ENCODE assay signal across 8 mouse cellular contexts in the genomic region with DNA sequence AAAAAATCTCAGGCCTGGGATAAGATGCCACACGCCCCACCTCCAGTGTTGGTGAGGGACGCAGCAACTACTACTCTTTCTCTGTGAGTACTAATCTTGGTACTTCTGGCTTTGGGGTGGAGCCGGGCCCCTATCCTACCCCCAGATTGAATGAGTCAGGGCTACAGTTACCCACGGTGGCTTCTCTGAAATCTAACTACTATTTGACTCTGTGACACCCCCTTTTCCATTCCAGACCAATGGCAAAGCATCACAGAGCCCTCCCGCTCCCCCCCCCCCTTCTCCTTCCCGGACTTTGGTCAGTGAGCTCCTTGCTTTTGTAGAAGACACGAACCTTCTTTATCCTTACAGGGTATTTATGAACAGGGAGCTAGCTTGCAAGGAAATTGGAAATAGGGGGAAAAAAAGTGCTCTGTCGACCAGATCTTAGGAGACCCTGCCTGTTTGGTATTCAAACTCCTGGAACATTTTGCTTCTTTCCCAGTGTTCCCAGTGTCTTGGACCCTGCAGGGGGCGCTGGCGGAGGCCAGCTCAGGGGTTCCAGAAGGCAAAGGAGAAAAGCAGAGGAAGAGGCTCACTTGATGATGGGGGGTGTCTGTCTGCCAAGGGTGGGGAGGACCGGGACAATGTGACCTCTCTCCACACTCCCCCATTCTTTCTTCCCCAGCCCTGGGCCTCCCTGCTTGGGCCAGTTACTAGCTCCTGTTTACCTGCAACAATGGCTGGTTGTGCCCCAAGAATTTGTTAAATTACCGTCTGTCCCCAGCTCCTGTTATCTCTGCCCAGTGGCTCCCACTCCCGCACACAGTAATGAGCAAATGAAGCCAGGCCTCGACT. TPM values are rescaled to one million over a fixed set of nuclear protein-coding genes. Genes with fewer than 3 reads are reported as not detected.
DNase-seq lines count a peak whose midpoint lies in the region; ATAC-seq lines count a peak whose summit lies in the region.

No protein-coding gene starts in this region.

- H3K4me3 ChIP-seq in heart, embryonic 14.5 days (ENCODE audit: control insufficient read depth in 1 of 2, insufficient read depth in 1 of 2, low read depth in 1 of 2, low read length in 2 of 2): peak overlapping the region; percentile 82 to 83
- H3K4me3 ChIP-seq in forebrain, embryonic 11.5 days (ENCODE audit: low read depth, low read length): peak overlapping the region; percentile 100
- H3K4me3 ChIP-seq in liver, embryonic 12.5 days: peak overlapping the region; percentile 57; the same call in 1 of the 2 replicates
- peak overlapping the region; percentile 90 for H3K4me3 ChIP-seq in stomach, embryonic 15.5 days (replicated peaks)

- H3K4me1 ChIP-seq in heart, embryonic 14.5 days (ENCODE audit: control insufficient read depth in 2 of 2, insufficient read depth in 2 of 2, low read length in 2 of 2): peaks cover 20 to 23% of the 10 kb centered on the region in 2 experiments
- peaks cover 49% of the 10 kb centered on the region for H3K4me1 ChIP-seq in forebrain, embryonic 11.5 days (replicated peaks; ENCODE audit: control insufficient read depth, insufficient read depth, low read length)
- H3K4me1 ChIP-seq in liver, embryonic 12.5 days: peaks cover 8% of the 10 kb centered on the region; the same call in 1 of the 2 replicates
- H3K4me1 ChIP-seq in stomach, embryonic 15.5 days: peaks cover 37% of the 10 kb centered on the region

- no peaks in the 10 kb centered on the region for H3K36me3 ChIP-seq in heart, embryonic 14.5 days (ENCODE audit: control insufficient read depth, insufficient read depth, low read length)
- H3K36me3 ChIP-seq in forebrain, embryonic 11.5 days (ENCODE audit: control insufficient read depth, insufficient read depth, low read length): peaks cover 7% of the 10 kb centered on the region; the same call in 1 of the 2 replicates
- H3K36me3 ChIP-seq in liver, embryonic 12.5 days: no peaks in the 10 kb centered on the region
- H3K36me3 ChIP-seq in stomach, embryonic 15.5 days: no peaks in the 10 kb centered on the region

- 27% methylated on average over 14 of the region's 14 CpGs for WGBS in heart, embryonic 14.5 days
- WGBS in forebrain, embryonic 11.5 days: under 1% methylated on average over 14 of the region's 14 CpGs
- 4% methylated on average over 14 of the region's 14 CpGs for WGBS in liver, embryonic 12.5 days (ENCODE audit: insufficient replicate concordance)
- 13% methylated on average over 14 of the region's 14 CpGs for WGBS in stomach, embryonic 15.5 days

- H3K27ac ChIP-seq in heart, embryonic 14.5 days (replicated peaks in 1 of 2; ENCODE audit: control insufficient read depth in 1 of 2, insufficient read depth in 1 of 2, low read depth in 2 of 2, low read length in 2 of 2): no peak overlapping the region
- peak overlapping the region; percentile 100 for H3K27ac ChIP-seq in forebrain, embryonic 11.5 days (ENCODE audit: low read depth, low read length)
- no peak overlapping the region for H3K27ac ChIP-seq in liver, embryonic 12.5 days
- H3K27ac ChIP-seq in stomach, embryonic 15.5 days: peak overlapping the region; percentile 59; the same call in 1 of the 2 replicates

- ATAC-seq in heart, embryonic 14.5 days (ENCODE audit: insufficient number of reproducible peaks, insufficient read depth, low FRiP score, low read depth): no peak
- no peak for ATAC-seq in forebrain, embryonic 11.5 days (replicated peaks; ENCODE audit: low FRiP score)
- no peak for ATAC-seq in liver, embryonic 12.5 days
- ATAC-seq in stomach, embryonic 15.5 days (ENCODE audit: insufficient read depth, low FRiP score, low read depth): no peak

- peak overlapping the region; percentile 89 for H3K9ac ChIP-seq in heart, embryonic 14.5 days (ENCODE audit: low read length)
- H3K9ac ChIP-seq in forebrain, embryonic 11.5 days (ENCODE audit: low read length): peak overlapping the region; percentile 100
- no peak overlapping the region for H3K9ac ChIP-seq in liver, embryonic 12.5 days
- no peak overlapping the region; the same call in 1 of the 2 replicates for H3K9ac ChIP-seq in stomach, embryonic 15.5 days

- peaks cover 23% of the 10 kb centered on the region for H3K27me3 ChIP-seq in heart, embryonic 14.5 days (ENCODE audit: control insufficient read depth, insufficient read depth, low read length)
- H3K27me3 ChIP-seq in forebrain, embryonic 11.5 days (ENCODE audit: control insufficient read depth, insufficient read depth, low read length): no peaks in the 10 kb centered on the region
- peaks cover 100% of the 10 kb centered on the region for H3K27me3 ChIP-seq in liver, embryonic 12.5 days (replicated peaks)
- H3K27me3 ChIP-seq in stomach, embryonic 15.5 days (replicated peaks): no peaks in the 10 kb centered on the region; the same call in 1 of the 2 replicates

- H3K4me2 ChIP-seq in heart, embryonic 14.5 days (ENCODE audit: low read length): peak overlapping the region; percentile 98
- peak overlapping the region; percentile 89 for H3K4me2 ChIP-seq in forebrain, embryonic 11.5 days (ENCODE audit: low read depth, low read length, severe bottlenecking)
- peak overlapping the region; percentile 66 for H3K4me2 ChIP-seq in liver, embryonic 12.5 days
- H3K4me2 ChIP-seq in stomach, embryonic 15.5 days: peak overlapping the region; percentile 91

- no peak for DNase-seq in heart, adult 8-10 months (ENCODE audit: low spot score)
- DNase-seq in Muller cell, postnatal 12 days (ENCODE audit: inconsistent ontology term): peak; percentile 88
- peak; percentile 79 for DNase-seq in forebrain, embryonic 11.5 days (ENCODE audit: low spot score)
- DNase-seq in urinary bladder, postnatal 14 days (ENCODE audit: low spot score): no peak
- no peak for DNase-seq in spleen, adult 18-20 months

- H3K9me3 ChIP-seq in heart, embryonic 14.5 days (ENCODE audit: control insufficient read depth, low read length): no peaks in the 10 kb centered on the region
- H3K9me3 ChIP-seq in forebrain, embryonic 11.5 days (ENCODE audit: control insufficient read depth, low read length): no peaks in the 10 kb centered on the region
- no peaks in the 10 kb centered on the region for H3K9me3 ChIP-seq in liver, embryonic 12.5 days (replicated peaks)
- H3K9me3 ChIP-seq in stomach, embryonic 15.5 days: no peaks in the 10 kb centered on the region

RNA-seq across cellular contexts. Expression of gene Msi1, which starts 1.9 kb away (rescaled TPM):
- 2.7 and 3.3 TPM in 2 replicates for polyA plus RNA-seq in heart, embryonic 14.5 days (2014; fragmentation: Nextera tagmentation; extraction: Ambion mirVana)
- under 1 TPM; 0.16 to 0.52 (median 0.25) TPM for total RNA-seq in heart, adult 8-10 months (2022)
- 202 and 219 TPM in 2 replicates for polyA plus RNA-seq in forebrain, embryonic 11.5 days (2014; fragmentation: Nextera tagmentation; extraction: Ambion mirVana)
- polyA plus RNA-seq in liver, embryonic 12.5 days (2016; fragmentation: Nextera tagmentation; extraction: Ambion mirVana): 2.5 and 2.7 TPM in 2 replicates
- polyA plus RNA-seq in stomach, embryonic 15.5 days (2015; fragmentation: Nextera tagmentation; extraction: Ambion mirVana): 8.0 and 8.3 TPM in 2 replicates

RNA-seq across cellular contexts. Expression of gene Pla2g1b, which starts 34.8 kb away (rescaled TPM):
- polyA plus RNA-seq in heart, embryonic 14.5 days (2014; fragmentation: Nextera tagmentation; extraction: Ambion mirVana): not detected in 2 replicates
- total RNA-seq in heart, adult 8-10 months (2022): not detected
- polyA plus RNA-seq in forebrain, embryonic 11.5 days (2014; fragmentation: Nextera tagmentation; extraction: Ambion mirVana): not detected in 2 replicates
- polyA plus RNA-seq in liver, embryonic 12.5 days (2016; fragmentation: Nextera tagmentation; extraction: Ambion mirVana): 0.42 and 0.69 TPM in 2 replicates
- polyA plus RNA-seq in stomach, embryonic 15.5 days (2015; fragmentation: Nextera tagmentation; extraction: Ambion mirVana): 12.0 and 15.4 TPM in 2 replicates

RNA-seq across cellular contexts. Expression of gene Sirt4, which starts 53.2 kb away (rescaled TPM):
- 19.2 and 22.5 TPM in 2 replicates for polyA plus RNA-seq in heart, embryonic 14.5 days (2014; fragmentation: Nextera tagmentation; extraction: Ambion mirVana)
- 10 to 100 TPM; 17.9 to 21.4 (median 19.6) TPM for total RNA-seq in heart, adult 8-10 months (2022)
- 20.6 and 22.0 TPM in 2 replicates for polyA plus RNA-seq in forebrain, embryonic 11.5 days (2014; fragmentation: Nextera tagmentation; extraction: Ambion mirVana)
- polyA plus RNA-seq in liver, embryonic 12.5 days (2016; fragmentation: Nextera tagmentation; extraction: Ambion mirVana): 6.3 and 7.5 TPM in 2 replicates
- 21.7 and 26.6 TPM in 2 replicates for polyA plus RNA-seq in stomach, embryonic 15.5 days (2015; fragmentation: Nextera tagmentation; extraction: Ambion mirVana)

Comparison
In these comparisons a context has a peak if more than half of its experiments do, and no peak if none do; other contexts are left out.
1. H3K27ac ChIP-seq: peak in forebrain, embryonic 11.5 days (single experiment) and stomach, embryonic 15.5 days (single experiment); none in heart, embryonic 14.5 days (0 of 2) and liver, embryonic 12.5 days (single experiment).
2. H3K9ac ChIP-seq: peak in heart, embryonic 14.5 days (single experiment) and forebrain, embryonic 11.5 days (single experiment); none in liver, embryonic 12.5 days (single experiment) and stomach, embryonic 15.5 days (single experiment).
3. DNase-seq: peak in Muller cell, postnatal 12 days (single experiment) and forebrain, embryonic 11.5 days (single experiment); none in heart, adult 8-10 months (single experiment), urinary bladder, postnatal 14 days (single experiment) and spleen, adult 18-20 months (0 of 2).
4. RNA of gene Msi1, which starts 1.9 kb away (polyA plus RNA-seq): 202 to 219 TPM in forebrain, embryonic 11.5 days; 8.0 to 8.3 TPM in stomach, embryonic 15.5 days, 2.7 to 3.3 TPM in heart, embryonic 14.5 days and 2.5 to 2.7 TPM in liver, embryonic 12.5 days; every median in the first group is over 10 times any median in the second.
5. Peak in every context shown above with its lines, with median percentiles within 50 percentile points of each other: H3K4me2 ChIP-seq and H3K4me3 ChIP-seq.